Mouse (Mus musculus) midbrain, embryonic 14.5 days (tissue): ENCODE results near the gene Olfr459. TPM values are rescaled to one million over a fixed set of nuclear protein-coding genes. Genes with fewer than 3 reads are reported as not detected.

ENCODE experiments used
- polyA plus RNA-seq: library from polyadenylated mRNA; unstranded; fragments of >200 nt; fragmentation: Nextera tagmentation; extraction: Ambion mirVana; gene quantifications from 2 replicates; pipeline ENCODE4 v1.2.1, GENCODE M21; 2014

Gene Olfr459
- polyA plus RNA-seq, 1 experiment from 2014 or later = not detected

Other genes with a start within 250 kb of the Olfr459 start
- gene Ephb6, start 169.7 kb downstream of the Olfr459 start, polyA plus RNA-seq = 36.3 and 38.5 TPM in 2 replicates
- 1.2 and 1.7 TPM in 2 replicates for gene Trpv6, start 138.8 kb downstream of the Olfr459 start, polyA plus RNA-seq
- not detected in 2 replicates for gene Trpv5, start 94.4 kb downstream of the Olfr459 start, polyA plus RNA-seq
- gene Llcfc1, start 90.7 kb downstream of the Olfr459 start, polyA plus RNA-seq = not detected in 2 replicates
- 0.72 TPM in 1 of 2 replicates, not detected in the other for gene Kel, start 70.8 kb downstream of the Olfr459 start, polyA plus RNA-seq
- gene Pip, start 72.4 kb upstream of the Olfr459 start, polyA plus RNA-seq = not detected in 2 replicates
- gene Sval2, start 77.8 kb upstream of the Olfr459 start, polyA plus RNA-seq = not detected in 2 replicates
- not detected in 2 replicates for gene Sval1, start 176.5 kb upstream of the Olfr459 start, polyA plus RNA-seq
- gene Sval3, start 193.0 kb upstream of the Olfr459 start, polyA plus RNA-seq = not detected in 2 replicates